Mouse (Mus musculus) midbrain, embryonic 11.5 days (tissue): ENCODE measurements around the gene Skor1. TPM values are rescaled to one million over a fixed set of nuclear protein-coding genes. Genes with fewer than 3 reads are reported as not detected.

Source experiments
- ATAC-seq: fragments of 200-750 bp; cut with Nextera tagmentation; 2 replicates; pipeline ENCODE4 v1.8.0; 2017; ENCODE audit warnings: moderate TSS enrichment, moderate library complexity; ENCODE audit not compliant: low FRiP score
- DNase-seq: peaks from one replicate; pipeline ENCODE4 v3.0.0; 2015; ENCODE audit warnings: low spot score; ENCODE audit errors: missing footprints
- H3K27ac ChIP-seq: fragments of 300-500 bp; sonication (generic); 2 replicates; pipeline ENCODE4 v1.5.1; 2014; ENCODE audit warnings: low read depth, low read length
- H3K27me3 ChIP-seq: fragments of 300-500 bp; sonication (generic); 2 replicates; pipeline ENCODE4 v1.6.1; 2014; ENCODE audit warnings: mild to moderate bottlenecking, low read length, moderate library complexity, mixed read lengths; ENCODE audit not compliant: control insufficient read depth, insufficient read depth
- H3K36me3 ChIP-seq: fragments of 300-500 bp; sonication (generic); 2 replicates; pipeline ENCODE4 v1.6.1; 2014; ENCODE audit warnings: mild to moderate bottlenecking, low read length, moderate library complexity, mixed read lengths; ENCODE audit not compliant: control insufficient read depth, insufficient read depth
- H3K4me1 ChIP-seq: fragments of 300-500 bp; sonication (generic); 2 replicates; pipeline ENCODE4 v1.6.1; 2014; ENCODE audit warnings: low read length; ENCODE audit not compliant: control insufficient read depth, insufficient read depth
- H3K4me2 ChIP-seq: fragments of 300-500 bp; sonication (generic); 2 replicates; pipeline ENCODE4 v1.6.1; 2014; ENCODE audit warnings: mild to moderate bottlenecking, moderate library complexity
- H3K4me3 ChIP-seq: fragments of 300-500 bp; sonication (generic); 2 replicates; pipeline ENCODE4 v1.5.1; 2014; ENCODE audit warnings: low read depth, low read length
- H3K9ac ChIP-seq: fragments of 300-500 bp; sonication (generic); 2 replicates; pipeline ENCODE4 v1.6.1; 2014; ENCODE audit warnings: low read length
- H3K9me3 ChIP-seq: fragments of 300-500 bp; sonication (generic); 2 replicates; pipeline ENCODE4 v1.6.1; 2016; ENCODE audit warnings: low read length; ENCODE audit not compliant: control insufficient read depth
- WGBS: fragments of 180-500 bp; shearing (Covaris S2); extraction: QIAGEN DNeasy Blood & Tissue Kit; methylation state at CpG from one replicate; pipeline ENCODE4 v1.1.7; 2014; 5-methylcytosine and 5-hydroxymethylcytosine counted together
- polyA plus RNA-seq: library from polyadenylated mRNA; unstranded; fragments of >200 nt; fragmentation: Nextera tagmentation; extraction: Ambion mirVana; gene quantifications from 2 replicates; pipeline ENCODE4 v1.2.1, GENCODE M21; 2014

The Skor1 gene
- polyA plus RNA-seq, result 0.05 and 0.10 TPM in 2 replicates

GRCm38 (mm10) chr9:63148410-63149371, at the start of gene Skor1:
Gene Skor1, minus strand, starts transcription at chr9:63148961.
- no peak for ATAC-seq
- DNase-seq, result peak; percentile 96
- WGBS, result under 1% methylated on average over 79 of the region's 108 CpGs
- H3K27ac ChIP-seq, result no peak within 1 kb of the TSS
- peaks cover 100% of the 10 kb centered on the region for H3K27me3 ChIP-seq
- H3K36me3 ChIP-seq, result no peaks in the 10 kb centered on the region
- H3K9me3 ChIP-seq, result no peaks in the 10 kb centered on the region; the same call in 1 of the 2 replicates
- peak within 1 kb of the TSS; percentile 68 for H3K4me2 ChIP-seq
- H3K4me1 ChIP-seq, result peaks cover 27% of the 10 kb centered on the region
- no peak within 1 kb of the TSS for H3K9ac ChIP-seq
- H3K4me3 ChIP-seq, result peak within 1 kb of the TSS; percentile 38

GRCm38 (mm10) chr9:63197252-63197651, 48.5 kb upstream of the Skor1 start:
- H3K4me2 ChIP-seq, result no peak overlapping the region
- H3K4me3 ChIP-seq, result no peak overlapping the region
- no peak overlapping the region for H3K9ac ChIP-seq
- H3K27ac ChIP-seq, result no peak overlapping the region
- no peak for ATAC-seq
- H3K9me3 ChIP-seq, result no peaks in the 10 kb centered on the region
- peaks cover 11% of the 10 kb centered on the region for H3K4me1 ChIP-seq
- 18% methylated on average over 8 of the region's 8 CpGs for WGBS
- no peak for DNase-seq
- no peaks in the 10 kb centered on the region for H3K36me3 ChIP-seq
- H3K27me3 ChIP-seq, result no peaks in the 10 kb centered on the region

- no peak overlapping the region for H3K27ac ChIP-seq
- WGBS, result 47% methylated on average over 8 of the region's 8 CpGs
- no peak for DNase-seq
These were observed 47.4 kb upstream of the Skor1 start for GRCm38 (mm10) chr9:63196114-63196682.

GRCm38 (mm10) chr9:63195523-63195922, 46.8 kb upstream of the Skor1 start:
- Histone ChIP-seq H3K27ac (no peak overlapping the region), H3K4me1 (peaks cover 11% of the 10 kb centered on the region)

More at GRCm38 (mm10) chr9:63196114-63196682, 47.4 kb upstream of the Skor1 start:
- no peaks in the 10 kb centered on the region for H3K27me3 ChIP-seq
- H3K4me2 ChIP-seq, result no peak overlapping the region
- no peak overlapping the region for H3K4me3 ChIP-seq
- ATAC-seq, result no peak
- H3K9me3 ChIP-seq, result no peaks in the 10 kb centered on the region
- no peak overlapping the region for H3K9ac ChIP-seq
- peaks cover 11% of the 10 kb centered on the region for H3K4me1 ChIP-seq
- H3K36me3 ChIP-seq, result no peaks in the 10 kb centered on the region

GRCm38 (mm10) chr9:63194791-63195190, 46.0 kb upstream of the Skor1 start:
- ATAC-seq (no peak), DNase-seq (no peak)
- Histone ChIP-seq H3K4me3 (no peak overlapping the region), H3K4me2 (no peak overlapping the region), H3K27me3 (no peaks in the 10 kb centered on the region), H3K4me1 (peaks cover 11% of the 10 kb centered on the region), H3K27ac (no peak overlapping the region), H3K9ac (no peak overlapping the region), H3K9me3 (no peaks in the 10 kb centered on the region), H3K36me3 (no peaks in the 10 kb centered on the region)
- WGBS, result 70% methylated on average over 9 of the region's 9 CpGs

More at GRCm38 (mm10) chr9:63195523-63195922, 46.8 kb upstream of the Skor1 start:
- Histone ChIP-seq H3K27me3 (no peaks in the 10 kb centered on the region), H3K4me2 (no peak overlapping the region), H3K9me3 (no peaks in the 10 kb centered on the region), H3K4me3 (no peak overlapping the region), H3K36me3 (no peaks in the 10 kb centered on the region), H3K9ac (no peak overlapping the region)
- DNase-seq, result no peak
- ATAC-seq, result no peak
- WGBS, result 20% methylated on average over 4 of the region's 4 CpGs

GRCm38 (mm10) chr9:63192809-63193208, 44.0 kb upstream of the Skor1 start:
- H3K27me3 ChIP-seq, result no peaks in the 10 kb centered on the region
- WGBS, result 71% methylated on average over 4 of the region's 4 CpGs
- no peak for ATAC-seq

GRCm38 (mm10) chr9:63187310-63187709, 38.5 kb upstream of the Skor1 start:
- Histone ChIP-seq H3K4me2 (peak overlapping the region; percentile 3; the same call in 1 of the 2 replicates), H3K27ac (no peak overlapping the region), H3K9ac (no peak overlapping the region), H3K27me3 (peaks cover 15% of the 10 kb centered on the region), H3K36me3 (no peaks in the 10 kb centered on the region), H3K4me3 (no peak overlapping the region), H3K4me1 (peaks cover 32% of the 10 kb centered on the region), H3K9me3 (no peaks in the 10 kb centered on the region)
- DNase-seq (no peak), ATAC-seq (peak; percentile 58; the same call in 1 of the 2 replicates)
- WGBS, result 12% methylated on average over 7 of the region's 7 CpGs

More at GRCm38 (mm10) chr9:63192809-63193208, 44.0 kb upstream of the Skor1 start:
- H3K4me2 ChIP-seq, result no peak overlapping the region
- H3K4me1 ChIP-seq, result peaks cover 15% of the 10 kb centered on the region
- H3K27ac ChIP-seq, result no peak overlapping the region
- no peak overlapping the region for H3K9ac ChIP-seq
- no peaks in the 10 kb centered on the region for H3K36me3 ChIP-seq
- no peaks in the 10 kb centered on the region for H3K9me3 ChIP-seq
- no peak for DNase-seq
- H3K4me3 ChIP-seq, result no peak overlapping the region

GRCm38 (mm10) chr9:63185249-63185648, 36.5 kb upstream of the Skor1 start:
- no peaks in the 10 kb centered on the region for H3K36me3 ChIP-seq
- 84% methylated on average over 7 of the region's 7 CpGs for WGBS
- H3K9ac ChIP-seq, result no peak overlapping the region
- no peaks in the 10 kb centered on the region for H3K9me3 ChIP-seq
- no peak overlapping the region for H3K4me3 ChIP-seq
- DNase-seq, result no peak
- no peak for ATAC-seq
- no peak overlapping the region for H3K4me2 ChIP-seq
- peaks cover 47% of the 10 kb centered on the region for H3K4me1 ChIP-seq
- H3K27ac ChIP-seq, result no peak overlapping the region
- peaks cover 24% of the 10 kb centered on the region for H3K27me3 ChIP-seq

- H3K27me3 ChIP-seq, result peaks cover 26% of the 10 kb centered on the region
These were observed 35.1 kb upstream of the Skor1 start for GRCm38 (mm10) chr9:63183864-63184263.

More at GRCm38 (mm10) chr9:63183864-63184263, 35.1 kb upstream of the Skor1 start:
- H3K27ac ChIP-seq, result no peak overlapping the region
- no peak for DNase-seq
- H3K9ac ChIP-seq, result no peak overlapping the region
- H3K4me3 ChIP-seq, result no peak overlapping the region
- WGBS, result 68% methylated on average over 7 of the region's 7 CpGs
- ATAC-seq, result no peak
- H3K9me3 ChIP-seq, result no peaks in the 10 kb centered on the region
- H3K4me1 ChIP-seq, result peaks cover 47% of the 10 kb centered on the region
- H3K4me2 ChIP-seq, result no peak overlapping the region
- no peaks in the 10 kb centered on the region for H3K36me3 ChIP-seq
